Mouse (Mus musculus): ENCODE results near the gene Ankdd1b.

Ankdd1b gene

DNA sequence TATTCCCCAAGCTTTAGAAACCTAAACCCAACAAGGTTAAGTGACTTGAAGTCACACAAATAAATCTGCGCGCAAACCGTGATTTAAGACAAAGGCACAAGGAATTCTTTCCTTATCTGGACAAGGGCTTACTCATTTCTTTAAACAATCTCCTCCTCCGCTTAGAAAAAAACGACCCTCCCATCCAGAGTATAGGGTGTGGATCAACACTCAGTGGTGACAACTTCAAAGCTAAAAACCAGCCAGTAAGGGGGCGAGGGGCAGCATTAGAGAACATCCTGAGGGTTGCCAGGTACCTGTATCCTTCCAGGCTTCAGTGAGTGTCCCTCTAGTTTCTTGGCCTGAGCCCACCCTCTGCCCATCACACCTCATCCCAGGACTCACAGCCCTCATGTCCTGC, 442 bp downstream of the Ankdd1b start:
- Histone ChIP-seq H3K4me1 (replicated peaks; ENCODE audit: low read depth, low read length) (peaks cover 4% of the 10 kb centered on the region; the same call in 1 of the 2 replicates), H3K4me3 (replicated peaks; ENCODE audit: low read length) (no peak overlapping the region), H3K9me3 (ENCODE audit: low read length) (no peaks in the 10 kb centered on the region), H3K36me3 (ENCODE audit: insufficient read depth, low read length) (no peaks in the 10 kb centered on the region), H3K27me3 (ENCODE audit: insufficient read depth, low read length) (no peaks in the 10 kb centered on the region)
- no peak for TF ChIP-seq POU5F1 (IDR thresholded peaks at IDR 0.05; ENCODE audit: borderline replicate concordance, low read length)
- no peak for TF ChIP-seq NANOG (IDR thresholded peaks at IDR 0.05; ENCODE audit: borderline replicate concordance, low read length)
- no peak for TF ChIP-seq CTCF (conservative IDR thresholded peaks at IDR 0.05; ENCODE audit: low read length)

DNA sequence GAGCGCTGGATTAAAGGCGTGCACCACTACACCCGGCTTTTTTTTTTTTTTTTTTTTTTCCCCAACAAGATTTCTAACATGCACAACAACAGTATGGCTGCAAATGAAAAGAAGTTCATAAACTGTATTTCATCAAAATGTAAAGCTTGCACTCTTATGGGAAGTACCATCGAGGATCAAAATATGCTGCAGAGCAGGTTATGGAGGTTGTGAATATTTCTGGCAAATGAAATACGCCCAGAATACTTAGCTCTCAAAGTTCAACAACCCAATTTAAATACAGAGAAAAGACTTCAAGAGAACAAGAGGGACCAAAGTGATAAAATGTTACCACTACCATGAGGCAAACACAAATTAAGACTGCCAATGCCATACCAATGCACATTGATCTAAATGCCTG, 2.3 kb downstream of the Ankdd1b start:
- H3K4me3 ChIP-seq (replicated peaks; ENCODE audit: low read length), result no peak overlapping the region
- H3K9me3 ChIP-seq (ENCODE audit: low read length), result no peaks in the 10 kb centered on the region
- peaks cover 4% of the 10 kb centered on the region; the same call in 1 of the 2 replicates for H3K4me1 ChIP-seq (replicated peaks; ENCODE audit: low read depth, low read length)
- TF ChIP-seq CTCF (conservative IDR thresholded peaks at IDR 0.05; ENCODE audit: low read length) (no peak), NANOG (IDR thresholded peaks at IDR 0.05; ENCODE audit: borderline replicate concordance, low read length) (no peak), POU5F1 (IDR thresholded peaks at IDR 0.05; ENCODE audit: borderline replicate concordance, low read length) (no peak)
- H3K36me3 ChIP-seq (ENCODE audit: insufficient read depth, low read length), result no peaks in the 10 kb centered on the region
- H3K27me3 ChIP-seq (ENCODE audit: insufficient read depth, low read length), result no peaks in the 10 kb centered on the region

DNA sequence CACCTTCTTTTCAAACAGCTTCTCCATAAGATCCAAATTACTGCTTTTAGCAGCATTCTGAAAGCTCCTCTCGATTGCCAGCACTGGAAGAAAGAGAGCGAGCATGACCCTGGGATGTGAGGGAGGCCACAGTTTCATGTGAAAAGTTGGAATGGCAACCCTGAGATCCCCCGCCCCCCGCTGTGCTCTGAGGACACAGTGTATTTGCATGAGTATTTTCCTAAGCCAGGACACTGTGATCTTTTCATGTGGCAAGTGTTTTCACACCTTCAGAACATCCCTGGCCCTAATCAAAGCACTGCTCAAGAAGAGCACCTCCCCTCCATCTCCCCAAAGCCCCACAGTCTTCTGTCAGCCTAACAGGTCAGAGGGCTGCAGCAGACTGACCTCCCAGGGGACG, 5.7 kb downstream of the Ankdd1b start:
- Histone ChIP-seq H3K9me3 (ENCODE audit: low read length) (no peaks in the 10 kb centered on the region), H3K36me3 (ENCODE audit: insufficient read depth, low read length) (no peaks in the 10 kb centered on the region), H3K27me3 (ENCODE audit: insufficient read depth, low read length) (no peaks in the 10 kb centered on the region), H3K4me3 (replicated peaks; ENCODE audit: low read length) (no peak overlapping the region), H3K4me1 (replicated peaks; ENCODE audit: low read depth, low read length) (no peaks in the 10 kb centered on the region)
- TF ChIP-seq CTCF (conservative IDR thresholded peaks at IDR 0.05; ENCODE audit: low read length) (no peak), POU5F1 (IDR thresholded peaks at IDR 0.05; ENCODE audit: borderline replicate concordance, low read length) (no peak), NANOG (IDR thresholded peaks at IDR 0.05; ENCODE audit: borderline replicate concordance, low read length) (no peak; the same call in 1 of the 2 replicates)

- no peaks in the 10 kb centered on the region for H3K4me1 ChIP-seq (replicated peaks; ENCODE audit: low read depth, low read length)
- no peak for TF ChIP-seq POU5F1 (IDR thresholded peaks at IDR 0.05; ENCODE audit: borderline replicate concordance, low read length)
- TF ChIP-seq NANOG (IDR thresholded peaks at IDR 0.05; ENCODE audit: borderline replicate concordance, low read length), result no peak
- no peak overlapping the region for H3K4me3 ChIP-seq (replicated peaks; ENCODE audit: low read length)
- no peaks in the 10 kb centered on the region for H3K27me3 ChIP-seq (ENCODE audit: insufficient read depth, low read length)
- no peaks in the 10 kb centered on the region for H3K9me3 ChIP-seq (ENCODE audit: low read length)
- no peaks in the 10 kb centered on the region for H3K36me3 ChIP-seq (ENCODE audit: insufficient read depth, low read length)
Measured at GRCm38 (mm10) chr13:96462644-96463043, 8.4 kb downstream of the Ankdd1b start.

DNA sequence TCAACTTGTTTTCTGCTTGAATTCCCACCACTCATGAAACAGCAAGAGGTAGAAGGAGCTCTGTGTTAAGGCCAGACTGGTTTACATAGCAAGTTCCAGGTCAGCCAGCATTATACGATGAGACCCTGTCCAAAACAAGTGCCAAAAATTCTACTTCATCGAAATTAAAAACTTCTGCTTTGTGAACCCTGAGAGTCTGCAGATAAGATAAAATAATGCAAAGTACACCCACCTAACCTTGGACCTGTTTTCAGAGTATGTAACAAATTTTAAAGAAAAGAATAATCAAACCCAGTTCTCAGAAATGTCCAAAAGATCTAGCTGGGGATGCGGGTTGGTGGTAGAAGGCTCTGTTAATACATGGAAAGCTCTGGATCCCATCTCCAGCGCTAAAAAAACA, 12.4 kb downstream of the Ankdd1b start:
- H3K36me3 ChIP-seq (ENCODE audit: insufficient read depth, low read length), result no peaks in the 10 kb centered on the region
- no peaks in the 10 kb centered on the region for H3K9me3 ChIP-seq (ENCODE audit: low read length)
- H3K4me1 ChIP-seq (replicated peaks; ENCODE audit: low read depth, low read length), result no peaks in the 10 kb centered on the region
- no peaks in the 10 kb centered on the region for H3K27me3 ChIP-seq (ENCODE audit: insufficient read depth, low read length)
- no peak overlapping the region for H3K4me3 ChIP-seq (replicated peaks; ENCODE audit: low read length)
- no peak for TF ChIP-seq POU5F1 (IDR thresholded peaks at IDR 0.05; ENCODE audit: borderline replicate concordance, low read length)
- no peak for TF ChIP-seq CTCF (conservative IDR thresholded peaks at IDR 0.05; ENCODE audit: low read length)
- no peak for TF ChIP-seq NANOG (IDR thresholded peaks at IDR 0.05; ENCODE audit: borderline replicate concordance, low read length)

DNA sequence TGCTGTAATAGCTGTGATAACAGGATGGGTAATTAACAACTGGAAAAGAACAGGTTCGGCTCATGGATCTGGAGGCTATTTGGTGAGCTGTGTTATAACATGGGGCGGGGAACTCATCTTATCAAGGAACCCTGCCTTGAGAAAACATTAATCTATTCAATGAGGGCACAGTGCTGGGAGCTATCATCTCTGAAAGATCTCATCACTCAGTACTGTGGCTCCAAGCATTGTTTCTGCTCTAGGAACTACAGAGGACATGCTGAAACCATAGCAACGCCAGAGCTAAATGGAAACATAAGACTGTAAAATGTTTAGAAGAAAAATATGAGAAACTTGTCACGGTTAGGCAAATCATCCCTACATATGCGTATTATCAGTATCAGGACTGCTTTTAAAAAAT, 13.0 kb downstream of the Ankdd1b start:
- H3K4me3 ChIP-seq (replicated peaks; ENCODE audit: low read length), result no peak overlapping the region
- TF ChIP-seq CTCF (conservative IDR thresholded peaks at IDR 0.05; ENCODE audit: low read length) (no peak), POU5F1 (IDR thresholded peaks at IDR 0.05; ENCODE audit: borderline replicate concordance, low read length) (no peak), NANOG (IDR thresholded peaks at IDR 0.05; ENCODE audit: borderline replicate concordance, low read length) (no peak)
- no peaks in the 10 kb centered on the region for H3K4me1 ChIP-seq (replicated peaks; ENCODE audit: low read depth, low read length)
- no peaks in the 10 kb centered on the region for H3K9me3 ChIP-seq (ENCODE audit: low read length)
- no peaks in the 10 kb centered on the region for H3K36me3 ChIP-seq (ENCODE audit: insufficient read depth, low read length)
- no peaks in the 10 kb centered on the region for H3K27me3 ChIP-seq (ENCODE audit: insufficient read depth, low read length)

- TF ChIP-seq POU5F1 (IDR thresholded peaks at IDR 0.05; ENCODE audit: borderline replicate concordance, low read length) (no peak), NANOG (IDR thresholded peaks at IDR 0.05; ENCODE audit: borderline replicate concordance, low read length) (no peak), CTCF (conservative IDR thresholded peaks at IDR 0.05; ENCODE audit: low read length) (no peak)
- Histone ChIP-seq H3K4me3 (replicated peaks; ENCODE audit: low read length) (no peak overlapping the region), H3K27me3 (ENCODE audit: insufficient read depth, low read length) (no peaks in the 10 kb centered on the region), H3K9me3 (ENCODE audit: low read length) (no peaks in the 10 kb centered on the region), H3K36me3 (ENCODE audit: insufficient read depth, low read length) (no peaks in the 10 kb centered on the region), H3K4me1 (replicated peaks; ENCODE audit: low read depth, low read length) (no peaks in the 10 kb centered on the region)
Measured at GRCm38 (mm10) chr13:96457566-96457965, 13.4 kb downstream of the Ankdd1b start.

- H3K27me3 ChIP-seq (ENCODE audit: insufficient read depth, low read length), result no peaks in the 10 kb centered on the region
- H3K4me1 ChIP-seq (replicated peaks; ENCODE audit: low read depth, low read length), result no peaks in the 10 kb centered on the region
- no peak for TF ChIP-seq NANOG (IDR thresholded peaks at IDR 0.05; ENCODE audit: borderline replicate concordance, low read length)
- TF ChIP-seq POU5F1 (IDR thresholded peaks at IDR 0.05; ENCODE audit: borderline replicate concordance, low read length), result no peak
- TF ChIP-seq CTCF (conservative IDR thresholded peaks at IDR 0.05; ENCODE audit: low read length), result no peak
- H3K4me3 ChIP-seq (replicated peaks; ENCODE audit: low read length), result no peak overlapping the region
- H3K9me3 ChIP-seq (ENCODE audit: low read length), result no peaks in the 10 kb centered on the region
- H3K36me3 ChIP-seq (ENCODE audit: insufficient read depth, low read length), result no peaks in the 10 kb centered on the region
Measured at GRCm38 (mm10) chr13:96454288-96454687, 16.7 kb downstream of the Ankdd1b start.

GRCm38 (mm10) chr13:96452621-96453020, 18.4 kb downstream of the Ankdd1b start:
- H3K9me3 ChIP-seq (ENCODE audit: low read length), result no peaks in the 10 kb centered on the region

More at GRCm38 (mm10) chr13:96452621-96453020, 18.4 kb downstream of the Ankdd1b start:
- Histone ChIP-seq H3K27me3 (ENCODE audit: insufficient read depth, low read length) (no peaks in the 10 kb centered on the region), H3K36me3 (ENCODE audit: insufficient read depth, low read length) (no peaks in the 10 kb centered on the region), H3K4me1 (replicated peaks; ENCODE audit: low read depth, low read length) (no peaks in the 10 kb centered on the region), H3K4me3 (replicated peaks; ENCODE audit: low read length) (no peak overlapping the region)
- TF ChIP-seq CTCF (conservative IDR thresholded peaks at IDR 0.05; ENCODE audit: low read length) (no peak), NANOG (IDR thresholded peaks at IDR 0.05; ENCODE audit: borderline replicate concordance, low read length) (no peak), POU5F1 (IDR thresholded peaks at IDR 0.05; ENCODE audit: borderline replicate concordance, low read length) (no peak)
